Mouse (Mus musculus): ENCODE results near the gene Egfr.

DNA sequence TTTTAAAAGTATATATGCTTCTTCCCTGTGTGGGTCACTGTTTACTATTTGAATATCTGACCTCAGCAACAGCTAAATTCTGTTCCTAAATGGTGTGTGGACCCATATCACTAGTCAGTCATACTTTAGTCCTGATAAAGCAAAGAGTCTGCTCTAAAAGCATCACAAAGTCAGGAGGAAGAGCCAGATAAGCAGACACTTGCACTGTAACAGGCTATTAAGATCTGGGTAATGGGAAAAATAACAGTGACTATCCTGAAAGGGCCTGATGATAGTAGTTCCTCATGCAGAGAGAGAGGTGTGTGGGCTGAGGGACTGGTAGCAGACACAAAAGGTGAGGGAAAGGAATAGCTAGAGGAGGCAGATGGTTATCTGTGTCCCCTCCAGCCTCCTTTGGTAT, 61.3 kb downstream of the Egfr start:
- TF ChIP-seq CTCF (IDR thresholded peaks at IDR 0.05; ENCODE audit: control insufficient read depth, insufficient read depth, insufficient replicate concordance, low read depth, low read length) (no peak), POLR2A (IDR thresholded peaks at IDR 0.05; ENCODE audit: control insufficient read depth, low read depth, low read length) (no peak)

Measured in testis, adult 2 months (tissue).